18 mouse cellular contexts compared by ENCODE assay signal in the genomic region with DNA sequence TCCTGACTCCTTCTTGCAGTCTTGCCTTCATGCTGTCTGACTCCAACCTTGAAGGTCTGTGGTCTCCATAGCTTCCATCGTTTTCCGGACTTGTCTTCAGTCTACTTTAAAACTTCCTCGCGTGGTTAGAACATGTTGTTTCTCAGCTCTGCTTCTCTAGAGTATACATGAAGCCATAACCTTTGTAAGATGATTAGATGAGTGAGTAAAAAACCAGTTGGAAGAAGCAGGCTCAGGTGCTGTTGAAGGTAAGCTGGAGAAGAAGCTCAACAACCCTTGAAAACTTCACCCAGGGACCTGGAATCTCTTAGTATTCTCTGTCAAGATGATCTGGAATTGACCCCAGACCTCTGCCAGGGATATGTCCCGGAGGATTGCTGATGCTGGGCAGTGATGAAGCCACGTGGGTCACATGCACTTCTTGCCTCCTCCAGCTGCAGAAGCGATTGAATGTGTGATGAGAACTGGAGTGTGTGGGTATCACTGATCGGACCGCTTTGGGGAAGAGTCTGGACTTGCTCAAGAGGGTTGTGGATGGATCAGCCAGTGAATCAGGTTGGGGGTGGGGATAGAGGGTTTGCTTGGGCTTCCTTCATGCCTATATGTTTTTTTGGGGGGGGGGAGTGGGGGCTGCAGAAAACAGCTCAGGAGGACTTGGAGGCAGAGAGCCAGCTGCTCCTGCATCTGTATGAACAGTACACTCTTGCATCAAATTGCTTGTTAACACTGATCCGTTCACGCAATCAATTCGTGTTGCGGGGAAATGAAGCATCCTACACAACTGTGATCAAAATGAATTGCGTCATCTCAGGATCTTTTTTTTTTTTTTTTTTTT. TPM values are rescaled to one million over a fixed set of nuclear protein-coding genes. Genes with fewer than 3 reads are reported as not detected.
DNase-seq lines count a peak whose midpoint lies in the region; ATAC-seq and TF ChIP-seq lines count a peak whose summit lies in the region.
"Had no signal": no experiment of that assay in that cellular context is flagged by ENCODE, and none has a peak within 500 bp of the region (broad histone marks: within the 10 kb centered on the region; RNA-seq: fewer than 3 reads in every experiment).

No protein-coding gene starts in this region.

- no peaks in the 10 kb centered on the region for H3K9me3 ChIP-seq in forebrain, embryonic 14.5 days (replicated peaks; ENCODE audit: control insufficient read depth, low read length)
- H3K9me3 ChIP-seq in midbrain, embryonic 12.5 days, result no peaks in the 10 kb centered on the region
- H3K9me3 ChIP-seq in neural tube, embryonic 14.5 days (ENCODE audit: control insufficient read depth, low read length), result no peaks in the 10 kb centered on the region
- no peaks in the 10 kb centered on the region for H3K9me3 ChIP-seq in kidney, embryonic 14.5 days (ENCODE audit: control insufficient read depth, low read length)
- H3K9me3 ChIP-seq: embryonic facial prominence, embryonic 12.5 days had no signal

- H3K36me3 ChIP-seq in heart, adult 2 months (ENCODE audit: control insufficient read depth, insufficient read depth, low read length), result no peaks in the 10 kb centered on the region
- H3K36me3 ChIP-seq in forebrain, embryonic 14.5 days (ENCODE audit: control insufficient read depth, insufficient read depth, low read length), result no peaks in the 10 kb centered on the region
- no peaks in the 10 kb centered on the region for H3K36me3 ChIP-seq in midbrain, embryonic 12.5 days
- no peaks in the 10 kb centered on the region for H3K36me3 ChIP-seq in neural tube, embryonic 14.5 days (ENCODE audit: control insufficient read depth, insufficient read depth, low read length)
- no peaks in the 10 kb centered on the region for H3K36me3 ChIP-seq in kidney, embryonic 14.5 days (ENCODE audit: control insufficient read depth, insufficient read depth, low read length)
- H3K36me3 ChIP-seq: embryonic facial prominence, embryonic 12.5 days had no signal

- DNase-seq in heart, adult 11 months, result peak; percentile 61
- no peak for DNase-seq in heart, adult 2 months
- no peak for DNase-seq in forebrain, embryonic 14.5 days (ENCODE audit: low spot score)
- DNase-seq in adrenal gland, adult 18-20 months (ENCODE audit: low spot score in 2 of 2), result no peak
- no peak for DNase-seq in lung, postnatal 25 days (ENCODE audit: low spot score)
- DNase-seq: adrenal gland, postnatal 14 days; cerebellum, adult 8-10 months; heart, postnatal 4 days; kidney, adult 11 months; kidney, postnatal 14 days; left cerebral cortex, postnatal 4 days; lung, adult 18-20 months; right cerebral cortex, postnatal 14 days had no signal

- H3K4me3 ChIP-seq in heart, adult 2 months, result no peak overlapping the region
- no peak overlapping the region for H3K4me3 ChIP-seq in forebrain, embryonic 14.5 days (ENCODE audit: low read depth, low read length)
- no peak overlapping the region for H3K4me3 ChIP-seq in midbrain, embryonic 12.5 days
- H3K4me3 ChIP-seq in neural tube, embryonic 14.5 days (ENCODE audit: low read depth, low read length), result no peak overlapping the region
- no peak overlapping the region for H3K4me3 ChIP-seq in kidney, embryonic 14.5 days (ENCODE audit: low read length)
- H3K4me3 ChIP-seq: embryonic facial prominence, embryonic 12.5 days had no signal

- TF ChIP-seq CTCF in heart, adult 2 months (IDR thresholded peaks at IDR 0.05), result no peak

- WGBS in heart, adult 2 months, result 79% methylated on average over 14 of the region's 14 CpGs
- 72% methylated on average over 14 of the region's 14 CpGs for WGBS in forebrain, embryonic 14.5 days
- 77% methylated on average over 14 of the region's 14 CpGs for WGBS in midbrain, embryonic 12.5 days
- 76% methylated on average over 14 of the region's 14 CpGs for WGBS in neural tube, embryonic 14.5 days
- WGBS in kidney, embryonic 14.5 days, result 87% methylated on average over 14 of the region's 14 CpGs

- ATAC-seq in forebrain, embryonic 14.5 days, result peak; percentile 61; the same call in 1 of the 2 replicates
- 0 out of 2 replicates have a peak, but pooled peaks have one; percentile 38 for ATAC-seq in midbrain, embryonic 12.5 days (ENCODE audit: low FRiP score, low read depth)
- peak; percentile 60; the same call in 1 of the 2 replicates for ATAC-seq in neural tube, embryonic 14.5 days (ENCODE audit: low read depth)
- no peak for ATAC-seq in kidney, embryonic 14.5 days (ENCODE audit: low FRiP score, low TSS enrichment)

- H3K4me1 ChIP-seq in heart, adult 2 months (ENCODE audit: control insufficient read depth, insufficient read depth, low read length), result no peaks in the 10 kb centered on the region
- no peaks in the 10 kb centered on the region for H3K4me1 ChIP-seq in forebrain, embryonic 14.5 days (ENCODE audit: control insufficient read depth, insufficient read depth, low read length)
- peaks cover 8% of the 10 kb centered on the region; the same call in 1 of the 2 replicates for H3K4me1 ChIP-seq in midbrain, embryonic 12.5 days
- 0 out of 2 replicates have a peak, but pooled peaks cover 3% of the 10 kb centered on the region for H3K4me1 ChIP-seq in neural tube, embryonic 14.5 days (ENCODE audit: control insufficient read depth, insufficient read depth, low read length)
- no peaks in the 10 kb centered on the region for H3K4me1 ChIP-seq in kidney, embryonic 14.5 days (ENCODE audit: control insufficient read depth, insufficient read depth, low read length)
- H3K4me1 ChIP-seq: embryonic facial prominence, embryonic 12.5 days had no signal

- no peak for TF ChIP-seq EP300 in heart, adult 2 months (IDR thresholded peaks at IDR 0.05; ENCODE audit: insufficient read depth, low read depth, low read length)

- no peak overlapping the region for H3K27ac ChIP-seq in heart, adult 2 months
- H3K27ac ChIP-seq in forebrain, embryonic 14.5 days (ENCODE audit: low read depth, low read length), result no peak overlapping the region
- no peak overlapping the region for H3K27ac ChIP-seq in midbrain, embryonic 12.5 days (replicated peaks)
- H3K27ac ChIP-seq in neural tube, embryonic 14.5 days (ENCODE audit: low read depth, low read length), result peak overlapping the region; percentile 75
- no peak overlapping the region for H3K27ac ChIP-seq in kidney, embryonic 14.5 days (ENCODE audit: low read depth, low read length)
- H3K27ac ChIP-seq: embryonic facial prominence, embryonic 12.5 days had no signal

- no peaks in the 10 kb centered on the region for H3K79me2 ChIP-seq in heart, adult 2 months (replicated peaks; ENCODE audit: control insufficient read depth, insufficient read depth, low read length)

- TF ChIP-seq POLR2A in heart, adult 2 months (IDR thresholded peaks at IDR 0.05; ENCODE audit: insufficient read depth, low read depth, low read length), result no peak

- H3K27me3 ChIP-seq in heart, adult 2 months (ENCODE audit: control insufficient read depth, insufficient read depth, low read length), result no peaks in the 10 kb centered on the region
- no peaks in the 10 kb centered on the region for H3K27me3 ChIP-seq in forebrain, embryonic 14.5 days (replicated peaks; ENCODE audit: control insufficient read depth, insufficient read depth, low read length)
- 0 out of 2 replicates have a peak, but pooled peaks cover 4% of the 10 kb centered on the region for H3K27me3 ChIP-seq in midbrain, embryonic 12.5 days
- no peaks in the 10 kb centered on the region for H3K27me3 ChIP-seq in neural tube, embryonic 14.5 days (ENCODE audit: control insufficient read depth, insufficient read depth, low read length)
- H3K27me3 ChIP-seq in kidney, embryonic 14.5 days (ENCODE audit: control insufficient read depth, insufficient read depth, low read length), result no peaks in the 10 kb centered on the region
- H3K27me3 ChIP-seq: embryonic facial prominence, embryonic 12.5 days had no signal

- no peak overlapping the region for H3K4me2 ChIP-seq in forebrain, embryonic 14.5 days (ENCODE audit: low read length)
- H3K4me2 ChIP-seq in midbrain, embryonic 12.5 days (replicated peaks), result no peak overlapping the region
- no peak overlapping the region for H3K4me2 ChIP-seq in neural tube, embryonic 14.5 days (ENCODE audit: low read depth, low read length)
- H3K4me2 ChIP-seq in kidney, embryonic 14.5 days (replicated peaks; ENCODE audit: low read depth, low read length), result no peak overlapping the region
- H3K4me2 ChIP-seq: embryonic facial prominence, embryonic 12.5 days had no signal

- H3K9ac ChIP-seq in heart, adult 2 months (ENCODE audit: low read depth, low read length), result no peak overlapping the region
- no peak overlapping the region for H3K9ac ChIP-seq in forebrain, embryonic 14.5 days (ENCODE audit: low read length)
- H3K9ac ChIP-seq in midbrain, embryonic 12.5 days (replicated peaks), result no peak overlapping the region
- no peak overlapping the region for H3K9ac ChIP-seq in neural tube, embryonic 14.5 days (replicated peaks; ENCODE audit: low read depth, low read length)
- no peak overlapping the region for H3K9ac ChIP-seq in kidney, embryonic 14.5 days (ENCODE audit: low read depth, low read length)
- H3K9ac ChIP-seq: embryonic facial prominence, embryonic 12.5 days had no signal

- intact Hi-C loops in heart, adult 2 months (cut with DNase I), result no loop called here

RNA-seq across cellular contexts. Expression of gene Slc6a12, which starts 59.2 kb away (rescaled TPM):
- not detected for total RNA-seq in heart, adult 2 months (2021)
- 0.18 and 0.23 TPM in 2 replicates for polyA plus RNA-seq in heart, adult 2 months (2012; rRNA removed)
- 0.66 and 0.75 TPM in 2 replicates for polyA plus RNA-seq in forebrain, embryonic 14.5 days (2014; fragmentation: Nextera tagmentation; extraction: Ambion mirVana)
- polyA plus RNA-seq in midbrain, embryonic 12.5 days (2016; fragmentation: Nextera tagmentation; extraction: Ambion mirVana), result 0.20 and 0.37 TPM in 2 replicates
- 1.7 TPM in 1 of 2 replicates, not detected in the other for polyA plus RNA-seq in neural tube, embryonic 14.5 days (2014; fragmentation: Nextera tagmentation; extraction: Ambion mirVana)
- under 1 TPM; 0.13 to 0.58 TPM for total RNA-seq in adrenal gland, adult 18-20 months (2021)
- polyA plus RNA-seq in kidney, embryonic 14.5 days (2014; fragmentation: Nextera tagmentation; extraction: Ambion mirVana), result 0.21 and 0.35 TPM in 2 replicates
- polyA plus RNA-seq: embryonic facial prominence, embryonic 12.5 days; heart, embryonic 14.5 days had no signal
